Mouse (Mus musculus) lung, adult 2 months (tissue): Measurements from ENCODE around the gene Limch1. TPM values are rescaled to one million over a fixed set of nuclear protein-coding genes. Genes with fewer than 3 reads are reported as not detected.

ENCODE experiments used
- DNase-seq: peaks from one replicate; pipeline ENCODE4 v3.0.0; 2022
- H3K4me1 ChIP-seq: fragments of 200-500 bp; 2 replicates; pipeline ENCODE4 v1.6.1; 2011; ENCODE audit warnings: low read length; ENCODE audit not compliant: control insufficient read depth, insufficient read depth
- H3K4me3 ChIP-seq: fragments of 200-500 bp; replicated peaks from 2 replicates; pipeline ENCODE3; 2011; ENCODE audit warnings: low read depth, mild to moderate bottlenecking, control low read depth, low read length; ENCODE audit errors: extremely low read depth
- CTCF ChIP-seq: fragments of 200-500 bp; IDR thresholded peaks from 2 replicates; pipeline ENCODE4 v1.5.1; 2011; ENCODE audit warnings: mild to moderate bottlenecking, low read length, control low read depth; ENCODE audit not compliant: insufficient read depth
- POLR2A ChIP-seq: fragments of 200-500 bp; IDR thresholded peaks from 2 replicates; pipeline ENCODE4 v1.6.1; 2011; ENCODE audit warnings: low read depth, mild to moderate bottlenecking, control low read depth, low read length, borderline replicate concordance; ENCODE audit errors: extremely low read depth
- WGBS: fragments of 180-500 bp; shearing (Covaris S2); methylation state at CpG from one replicate; pipeline ENCODE4 v1.1.7; 2018; 5-methylcytosine and 5-hydroxymethylcytosine counted together
- polyA plus RNA-seq: library from polyadenylated mRNA; depleted of rRNA; stranded (reverse); fragments of >200 nt; gene quantifications from 2 replicates; pipeline ENCODE4 v1.2.3, GENCODE M21; 2012

Limch1 gene
- polyA plus RNA-seq, 1 experiment = 242 TPM

DNA sequence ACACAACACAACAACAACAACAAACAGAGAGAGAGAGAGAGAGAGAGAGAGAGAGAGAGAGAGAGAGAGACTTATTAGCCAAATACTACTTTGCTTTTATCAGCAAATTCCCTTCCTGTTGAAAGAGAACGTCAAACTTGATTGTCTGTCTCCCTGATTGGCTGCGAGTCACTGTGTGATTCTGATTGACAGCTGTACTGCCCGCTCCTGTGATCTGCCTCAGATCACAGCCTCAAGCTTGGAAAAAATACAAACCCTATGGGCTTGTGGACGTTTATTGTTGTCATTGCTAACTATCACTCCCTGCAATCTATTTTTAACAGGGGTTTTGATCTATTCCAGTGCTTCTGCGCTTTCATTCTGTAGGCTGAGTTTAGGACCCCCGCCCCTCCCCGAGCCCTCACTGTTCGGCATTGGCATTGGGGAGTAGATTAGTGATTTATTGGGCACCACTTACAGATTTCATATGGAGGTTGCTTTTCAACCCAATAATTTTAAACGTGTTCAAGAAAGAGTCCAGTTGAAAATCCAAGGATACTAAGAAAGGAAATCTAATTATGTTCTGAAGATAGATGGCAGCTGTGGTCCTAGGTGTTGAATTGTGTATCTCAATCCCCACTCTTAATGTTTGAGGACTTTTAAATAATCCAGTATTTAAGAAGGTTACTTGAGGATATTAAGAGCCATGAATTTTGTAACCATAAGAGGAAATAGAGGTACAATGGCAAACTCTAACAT is 39.2 kb downstream of the Limch1 start:
- TF ChIP-seq CTCF = no peak
- TF ChIP-seq POLR2A = no peak
- WGBS = 55% methylated on average over 9 of the region's 9 CpGs
- H3K4me1 ChIP-seq = peaks cover 3% of the 10 kb centered on the region
- H3K4me3 ChIP-seq = no peak overlapping the region
- DNase-seq = no peak

DNA sequence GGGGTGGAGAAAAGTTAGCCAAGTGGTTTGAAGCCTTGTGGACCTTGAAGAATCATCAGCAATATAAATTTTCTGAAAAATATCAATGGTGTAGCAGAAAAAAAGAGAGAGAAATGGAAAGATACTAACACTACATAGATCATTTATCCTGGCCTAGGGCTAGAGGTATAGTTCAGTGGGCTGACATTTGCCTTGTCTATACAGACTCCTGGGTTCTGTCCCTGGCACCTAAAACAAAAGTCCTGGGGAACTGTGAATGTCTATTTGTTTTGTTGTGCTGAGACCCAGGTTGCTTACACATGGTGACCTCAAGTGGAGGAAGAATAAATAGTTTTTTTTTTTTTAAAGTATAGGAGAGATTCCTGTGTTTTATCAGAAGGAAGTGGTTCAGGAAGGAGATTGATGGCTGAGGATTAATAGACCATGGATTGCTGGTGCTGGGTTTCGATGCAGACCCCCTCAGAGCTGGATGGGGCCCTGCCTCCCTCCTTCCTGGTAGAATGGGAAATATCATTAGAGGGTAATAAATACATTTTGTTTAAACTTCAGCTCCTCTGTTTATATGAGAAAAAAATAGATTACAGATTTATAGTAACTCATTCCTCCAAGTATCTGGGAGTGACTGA is 40.5 kb downstream of the Limch1 start:
- no peak overlapping the region for H3K4me3 ChIP-seq
- TF ChIP-seq CTCF (no peak), POLR2A (no peak)
- WGBS = 29% methylated on average over 1 of the region's 1 CpGs
- peaks cover 3% of the 10 kb centered on the region for H3K4me1 ChIP-seq
- no peak for DNase-seq

GRCm38 (mm10) chr5:66786621-66787061 is 41.0 kb downstream of the Limch1 start:
- TF ChIP-seq POLR2A (no peak), CTCF (no peak)
- WGBS = 42% methylated on average over 8 of the region's 8 CpGs
- H3K4me3 ChIP-seq = no peak overlapping the region
- peaks cover 6% of the 10 kb centered on the region for H3K4me1 ChIP-seq
- no peak for DNase-seq

GRCm38 (mm10) chr5:66789041-66789440 is 43.4 kb downstream of the Limch1 start:
- no peak overlapping the region for H3K4me3 ChIP-seq
- no peak for DNase-seq
- WGBS = 62% methylated on average over 3 of the region's 3 CpGs
- no peak for TF ChIP-seq POLR2A
- TF ChIP-seq CTCF = no peak
- peaks cover 6% of the 10 kb centered on the region for H3K4me1 ChIP-seq

- WGBS = 61% methylated on average over 6 of the region's 6 CpGs
Measured at GRCm38 (mm10) chr5:66791161-66791560, 45.5 kb downstream of the Limch1 start.

GRCm38 (mm10) chr5:66793251-66793650 is 47.6 kb downstream of the Limch1 start:
- 92% methylated on average over 3 of the region's 3 CpGs for WGBS
- no peak for DNase-seq

More at GRCm38 (mm10) chr5:66791161-66791560, 45.5 kb downstream of the Limch1 start:
- DNase-seq = no peak
- no peak for TF ChIP-seq CTCF
- H3K4me3 ChIP-seq = no peak overlapping the region
- H3K4me1 ChIP-seq = peaks cover 6% of the 10 kb centered on the region

GRCm38 (mm10) chr5:66797326-66797725 is 51.7 kb downstream of the Limch1 start:
- Histone ChIP-seq H3K4me3 (no peak overlapping the region), H3K4me1 (peaks cover 40% of the 10 kb centered on the region)
- WGBS = 45% methylated on average over 6 of the region's 6 CpGs
- no peak for TF ChIP-seq CTCF
- TF ChIP-seq POLR2A = no peak
- DNase-seq = no peak

More at GRCm38 (mm10) chr5:66793251-66793650, 47.6 kb downstream of the Limch1 start:
- Histone ChIP-seq H3K4me3 (no peak overlapping the region), H3K4me1 (peaks cover 12% of the 10 kb centered on the region)
- no peak for TF ChIP-seq CTCF
- TF ChIP-seq POLR2A = no peak

- Histone ChIP-seq H3K4me3 (no peak overlapping the region), H3K4me1 (peaks cover 40% of the 10 kb centered on the region)
- no peak for DNase-seq
- WGBS = 18% methylated on average over 3 of the region's 3 CpGs
- TF ChIP-seq POLR2A (no peak), CTCF (no peak)
Measured at GRCm38 (mm10) chr5:66798135-66798534, 52.5 kb downstream of the Limch1 start.

GRCm38 (mm10) chr5:66798591-66799003 is 53.0 kb downstream of the Limch1 start:
- DNase-seq = peak; percentile 50
- TF ChIP-seq CTCF = no peak
- TF ChIP-seq POLR2A = no peak
- Histone ChIP-seq H3K4me3 (no peak overlapping the region), H3K4me1 (peaks cover 40% of the 10 kb centered on the region)
- WGBS = 10% methylated on average over 8 of the region's 8 CpGs

DNA sequence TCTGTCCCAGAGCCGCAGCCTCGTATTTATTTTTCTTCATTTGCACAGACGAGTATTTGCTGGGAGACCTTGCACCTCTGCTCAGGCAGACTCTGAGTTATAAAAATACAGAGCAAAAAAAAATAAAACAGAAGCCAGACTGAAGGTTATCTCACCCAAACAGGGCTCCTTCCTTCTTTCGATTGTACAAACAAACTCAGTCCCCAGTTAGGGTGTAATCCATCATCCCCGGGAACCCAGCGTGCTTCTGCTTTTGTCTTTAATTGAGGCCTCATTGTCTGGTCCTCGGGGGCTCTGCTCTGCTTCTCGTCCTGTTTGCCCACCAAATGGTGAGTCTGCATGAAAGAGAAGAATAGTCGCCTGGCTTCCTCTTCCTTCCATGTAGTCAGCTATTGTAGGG is 54.6 kb downstream of the Limch1 start:
- peaks cover 40% of the 10 kb centered on the region for H3K4me1 ChIP-seq
- 19% methylated on average over 9 of the region's 9 CpGs for WGBS
- TF ChIP-seq POLR2A (no peak), CTCF (no peak)

More for the DNA sequence above, 54.6 kb downstream of the Limch1 start:
- DNase-seq = no peak
- H3K4me3 ChIP-seq = no peak overlapping the region
